Mouse (Mus musculus): ENCODE results near the gene Itgam. TPM values are rescaled to one million over a fixed set of nuclear protein-coding genes. Genes with fewer than 3 reads are reported as not detected.

Itgam gene
- total RNA-seq, 2 experiments from 2014 or later: 1.6 TPM

DNA sequence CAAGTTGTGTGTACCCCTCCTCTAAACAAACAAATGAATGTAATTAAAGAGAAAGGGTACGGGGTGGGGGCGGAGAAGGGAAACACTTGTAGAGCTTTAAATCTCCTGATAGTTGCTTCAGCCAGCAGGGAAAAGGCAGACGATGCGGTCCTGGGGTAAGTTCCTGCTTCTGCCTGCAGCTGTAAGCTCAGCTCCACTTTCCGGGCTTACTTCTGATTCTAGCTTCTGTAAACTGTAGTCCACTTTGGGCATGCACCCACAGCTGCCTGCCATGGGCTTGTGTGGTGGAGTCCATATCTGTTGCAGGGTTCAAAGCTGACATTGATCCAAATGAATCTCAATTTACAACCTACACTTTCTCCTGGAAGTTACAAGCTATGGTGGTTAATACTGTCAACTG lies 9.4 kb upstream of the Itgam start:
- intact Hi-C loops (cut with DNase I): no loop called here
- no peak for DNase-seq

DNA sequence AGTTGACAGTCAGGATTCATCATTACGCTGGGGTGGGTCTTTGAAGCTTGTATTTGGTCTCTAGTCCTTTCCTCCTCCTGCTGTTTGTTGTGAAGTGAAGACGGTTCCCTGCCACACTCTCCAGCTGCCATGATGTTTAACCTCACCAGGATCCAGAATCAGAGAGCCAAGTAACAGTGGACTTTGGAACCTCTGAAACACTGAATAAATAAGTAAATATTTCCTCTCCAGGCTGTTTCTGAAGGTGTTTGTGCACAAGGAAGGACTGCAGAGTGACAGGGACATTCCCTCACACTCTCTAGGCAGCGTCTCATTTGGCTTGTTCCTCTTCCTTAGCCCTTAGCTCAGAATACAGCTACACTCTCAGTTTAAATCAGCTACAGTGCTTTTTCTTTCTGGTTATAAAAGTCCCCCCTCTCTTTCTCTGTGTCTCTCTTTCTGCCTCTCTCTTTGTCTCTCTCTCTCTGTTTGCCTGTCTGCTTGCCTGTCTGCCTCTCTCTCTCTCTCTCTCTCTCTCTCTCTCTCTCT lies 5.5 kb upstream of the Itgam start:
- intact Hi-C loops (cut with DNase I): no loop called here
- DNase-seq: no peak

DNA sequence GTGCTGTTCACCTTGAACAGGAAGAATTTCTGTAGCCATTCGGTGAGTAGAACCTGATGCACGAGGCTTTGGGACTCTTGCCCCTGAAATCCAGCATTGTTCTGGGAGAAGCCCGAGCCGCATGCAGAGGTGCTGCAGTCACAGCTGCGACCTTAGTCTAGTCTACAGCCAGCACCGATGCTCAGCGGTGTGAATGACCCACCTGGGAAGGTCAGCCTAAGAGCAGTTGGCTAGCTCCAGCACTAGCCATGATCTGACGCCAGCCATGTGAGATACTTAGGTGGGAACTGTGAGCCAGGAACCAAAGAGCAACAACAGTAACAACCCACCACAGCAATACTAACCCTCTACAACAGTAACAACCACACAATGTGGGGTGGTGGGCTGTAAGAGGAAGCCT lies 4.6 kb upstream of the Itgam start:
- no peak for DNase-seq
- intact Hi-C loops (cut with DNase I): no loop called here

DNA sequence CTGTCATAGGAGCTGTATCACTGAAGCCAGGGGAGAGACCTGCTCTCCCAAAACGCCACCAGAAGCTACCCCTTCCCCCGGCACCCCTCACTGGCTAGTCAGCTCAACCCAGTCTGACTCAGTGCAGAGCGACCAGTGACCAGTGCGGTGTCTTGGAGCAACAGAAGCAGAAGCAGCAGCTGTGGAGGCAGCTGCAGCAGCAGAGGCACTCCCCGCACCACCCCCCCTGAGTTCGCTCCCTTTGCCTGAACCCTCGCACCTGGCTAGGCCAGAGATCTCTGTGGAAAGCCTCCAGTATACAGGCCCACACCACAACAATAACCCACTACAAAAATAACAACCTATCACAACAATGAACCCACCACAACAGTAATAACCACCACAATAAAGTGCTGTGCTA lies 3.9 kb upstream of the Itgam start:
- no peak for DNase-seq

DNA sequence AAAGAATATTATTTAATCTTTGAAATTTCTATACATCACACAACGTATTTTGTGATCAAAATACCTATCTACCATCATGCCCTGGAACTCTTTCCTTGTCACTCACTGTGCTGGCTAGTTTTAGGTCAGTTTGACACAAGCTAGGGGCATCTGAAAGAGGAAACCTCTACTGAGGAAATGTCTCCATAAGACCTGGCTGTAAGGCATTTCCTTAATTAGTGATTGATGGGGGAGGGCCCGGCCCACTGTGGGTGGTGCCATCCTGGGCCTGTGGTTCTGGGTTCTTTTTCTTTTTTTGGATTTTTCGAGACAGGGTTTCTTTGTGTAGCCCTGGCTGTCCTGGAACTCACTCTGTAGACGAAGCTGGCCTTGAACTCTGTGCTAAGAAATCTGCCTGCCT lies 3.3 kb upstream of the Itgam start:
- intact Hi-C loops (cut with DNase I): no loop called here
- no peak for DNase-seq

More for the DNA sequence above, 3.9 kb upstream of the Itgam start:
- intact Hi-C loops (cut with DNase I): no loop called here

DNA sequence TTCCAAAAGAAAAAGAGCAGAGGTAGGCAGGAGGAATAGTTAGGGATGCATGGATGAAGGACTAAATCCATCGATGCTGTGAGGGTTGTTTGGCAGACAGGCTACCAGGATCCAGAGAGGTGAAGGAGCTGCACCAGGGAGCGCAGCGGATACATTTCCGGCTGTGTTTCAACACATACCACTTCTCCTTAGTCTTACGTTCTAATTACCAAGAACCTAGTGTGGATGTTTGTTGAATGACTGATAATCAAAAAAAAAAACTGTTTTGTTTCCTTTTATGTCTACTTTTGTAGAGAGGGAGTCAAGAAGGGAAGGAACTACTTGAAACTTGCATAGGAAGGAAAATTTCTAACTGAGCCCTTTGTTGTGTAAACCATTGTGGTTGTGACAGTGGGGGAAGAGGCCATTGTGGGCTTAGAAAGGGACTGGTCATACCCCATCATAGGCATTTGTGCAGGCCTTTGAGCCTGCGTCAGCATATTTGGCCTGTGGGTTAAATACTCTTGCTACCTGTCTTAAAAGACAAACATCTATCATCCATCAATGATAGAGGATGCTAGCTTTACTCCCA lies 856 bp downstream of the Itgam start:
- intact Hi-C loops (cut with DNase I): no loop called here
- no peak for DNase-seq

DNA sequence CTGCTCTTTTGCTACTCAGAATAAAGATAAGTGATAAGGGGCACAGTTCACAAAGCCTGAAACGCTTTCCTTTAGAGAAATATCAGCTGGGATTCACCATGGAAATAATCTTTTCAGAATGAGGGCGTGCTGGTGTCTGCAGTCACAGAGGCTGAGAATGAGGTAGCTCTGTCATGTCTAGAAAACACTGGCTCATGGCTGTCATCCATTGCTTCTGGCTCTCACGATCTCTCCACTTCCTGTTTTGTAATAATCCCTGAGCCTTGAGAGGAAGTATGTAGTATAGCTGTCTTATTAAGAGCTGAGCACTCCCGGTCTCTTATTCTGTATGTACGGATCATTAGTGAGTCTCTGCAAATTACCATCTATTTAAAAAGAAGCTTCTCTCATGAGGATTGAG lies 3.1 kb downstream of the Itgam start:
- intact Hi-C loops (cut with DNase I): no loop called here

DNA sequence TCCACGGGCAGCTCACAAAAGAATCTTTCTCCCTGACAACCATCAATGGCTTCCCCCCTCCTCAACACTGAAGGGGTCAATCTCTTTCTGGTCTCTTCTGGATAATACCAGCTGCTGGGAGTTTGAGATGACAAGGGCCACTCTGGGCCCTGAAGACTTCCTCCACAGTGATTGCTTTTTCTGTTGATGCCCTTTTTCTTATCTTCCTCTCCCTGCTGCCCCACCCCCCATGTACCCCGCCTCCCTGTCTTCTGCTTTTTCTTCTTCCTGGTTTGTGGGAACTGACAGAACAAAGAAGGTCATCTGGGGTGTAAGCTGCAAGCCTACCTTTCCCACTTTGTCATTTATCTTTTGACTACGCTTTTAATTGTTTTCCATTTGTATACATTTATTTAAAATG lies 5.4 kb downstream of the Itgam start:
- intact Hi-C loops (cut with DNase I): no loop called here
- no peak for DNase-seq

More for the DNA sequence above, 3.1 kb downstream of the Itgam start:
- DNase-seq: no peak

DNA sequence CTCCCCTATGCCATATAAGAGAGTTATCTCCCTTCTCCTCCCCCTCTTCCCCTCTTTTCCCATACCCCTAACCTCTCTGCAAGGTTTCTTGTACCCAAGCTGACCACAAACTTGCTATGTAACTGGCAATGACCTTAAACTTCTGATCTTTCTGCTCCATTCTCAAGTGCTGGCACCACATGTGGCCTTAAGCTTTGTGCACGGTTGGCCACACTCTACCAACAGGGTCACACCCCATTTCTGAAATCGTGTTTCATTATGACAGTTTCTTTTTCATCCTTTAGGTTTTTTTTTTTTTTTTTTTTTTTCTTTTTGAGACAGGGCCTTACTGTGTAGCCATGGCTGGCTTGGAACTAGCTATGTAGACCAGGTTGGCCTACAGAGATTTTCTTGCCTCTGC lies 7.4 kb downstream of the Itgam start:
- DNase-seq: no peak
- intact Hi-C loops (cut with DNase I): no loop called here

DNA sequence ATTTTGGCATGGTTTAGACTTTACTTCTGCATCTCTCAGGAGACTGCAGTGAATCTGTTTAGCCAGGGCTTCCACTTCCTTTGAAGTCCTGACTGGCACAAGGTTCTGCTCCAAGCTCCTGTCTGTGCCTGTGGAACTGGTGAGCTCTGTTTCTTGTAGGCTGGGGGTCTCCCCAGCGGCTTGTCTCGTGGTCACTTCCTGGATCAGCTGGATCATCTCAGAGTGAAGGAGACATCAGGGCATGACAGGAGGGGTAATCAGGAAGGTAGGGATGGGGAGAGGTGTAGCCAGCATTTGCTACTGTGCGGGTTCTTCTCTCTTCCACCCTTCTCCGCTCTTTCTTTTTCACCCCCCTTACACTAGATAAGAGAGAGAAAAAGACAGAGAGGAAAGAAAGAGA lies 9.4 kb downstream of the Itgam start:
- no peak for DNase-seq
- intact Hi-C loops (cut with DNase I): no loop called here

DNA sequence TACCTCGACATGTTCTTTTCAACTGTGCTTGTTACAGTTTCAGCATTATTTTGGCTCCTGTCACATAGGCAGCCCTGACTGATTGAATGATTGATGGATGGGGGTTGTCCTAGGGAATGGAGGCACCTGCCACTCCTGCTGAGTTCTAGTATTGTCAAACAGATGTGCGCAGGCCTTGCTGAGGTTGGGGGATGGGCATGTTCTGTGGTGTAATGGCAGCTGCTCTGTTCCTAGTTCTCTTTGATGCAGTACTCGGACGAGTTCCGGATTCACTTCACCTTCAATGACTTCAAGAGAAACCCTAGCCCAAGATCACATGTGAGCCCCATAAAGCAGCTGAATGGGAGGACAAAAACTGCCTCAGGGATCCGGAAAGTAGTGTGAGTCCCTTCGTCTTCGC lies 17.6 kb downstream of the Itgam start:
- intact Hi-C loops (cut with DNase I): no loop called here
- DNase-seq: no peak

DNA sequence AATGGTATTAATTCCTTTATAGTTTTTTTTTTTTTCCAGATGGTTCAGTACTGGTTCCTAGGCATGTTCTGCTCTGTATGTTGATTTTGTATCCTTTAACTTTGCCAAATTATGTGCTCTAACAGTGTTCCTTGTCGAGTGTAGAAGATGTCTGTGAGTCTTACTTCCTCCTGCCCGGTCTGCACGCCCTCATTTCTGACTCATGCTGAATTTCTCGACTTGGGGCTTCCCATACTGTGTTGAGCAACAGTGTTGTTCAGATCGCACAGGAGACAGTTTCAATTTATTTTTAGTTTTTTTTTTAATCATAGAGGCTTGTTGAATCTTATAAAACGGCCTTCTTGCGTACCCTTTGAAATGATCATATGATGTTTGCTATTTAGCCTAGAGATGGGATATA lies 26.7 kb downstream of the Itgam start:
- intact Hi-C loops (cut with DNase I): no loop called here
- DNase-seq: no peak

DNA sequence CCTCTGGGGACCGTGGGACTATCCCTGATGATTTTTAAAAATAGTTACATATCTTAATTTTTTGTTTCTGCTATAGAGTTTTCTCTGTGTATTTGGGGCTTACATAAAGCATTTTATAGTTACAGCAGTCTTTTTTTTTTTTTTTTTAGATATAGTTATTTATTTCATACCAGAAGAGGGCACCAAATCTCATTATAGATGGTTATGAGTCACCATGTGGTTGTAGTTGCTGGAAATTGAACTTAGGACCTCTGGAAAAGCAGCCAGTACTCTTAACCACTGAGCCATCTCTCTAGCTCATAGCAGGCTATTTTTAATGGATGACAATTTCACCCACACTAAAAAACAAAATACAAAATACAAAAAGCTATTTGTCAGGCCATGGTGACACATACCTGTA lies 35.7 kb downstream of the Itgam start:
- intact Hi-C loops (cut with DNase I): no loop called here
- no peak for DNase-seq

DNA sequence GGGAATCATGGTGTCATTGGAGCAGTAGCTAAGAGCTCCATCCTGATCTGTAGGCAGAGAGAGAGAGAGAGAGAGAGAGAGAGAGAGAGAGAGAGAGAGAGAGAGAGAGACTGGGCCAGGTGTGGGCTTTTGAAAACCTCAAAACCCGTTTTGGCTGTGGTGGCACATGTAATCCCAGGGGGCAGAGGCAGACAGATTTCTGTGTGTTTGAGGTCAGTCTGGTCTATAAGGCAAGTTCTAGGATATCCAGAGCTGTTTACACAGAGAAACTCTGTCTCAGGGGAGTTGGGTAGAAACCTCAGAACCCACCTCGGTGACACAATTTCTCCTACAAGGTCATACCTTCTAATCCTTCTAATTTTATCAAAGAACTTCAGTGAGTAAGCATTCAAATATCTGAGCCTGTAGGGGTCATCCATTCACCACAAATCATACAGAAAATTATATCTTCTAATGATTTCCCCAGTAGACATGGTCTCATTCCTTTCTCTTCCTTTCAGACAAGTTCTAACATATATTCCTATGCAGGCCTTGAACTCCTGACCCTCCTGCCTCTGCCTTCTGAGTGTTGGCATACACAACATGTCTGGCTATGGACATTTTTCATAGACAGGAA lies 38.4 kb downstream of the Itgam start:
- no peak for DNase-seq
- intact Hi-C loops (cut with DNase I): loop anchor here (2.0 kb wide), 1 partner anchor 108 kb away; no protein-coding TSS in a partner anchor

DNA sequence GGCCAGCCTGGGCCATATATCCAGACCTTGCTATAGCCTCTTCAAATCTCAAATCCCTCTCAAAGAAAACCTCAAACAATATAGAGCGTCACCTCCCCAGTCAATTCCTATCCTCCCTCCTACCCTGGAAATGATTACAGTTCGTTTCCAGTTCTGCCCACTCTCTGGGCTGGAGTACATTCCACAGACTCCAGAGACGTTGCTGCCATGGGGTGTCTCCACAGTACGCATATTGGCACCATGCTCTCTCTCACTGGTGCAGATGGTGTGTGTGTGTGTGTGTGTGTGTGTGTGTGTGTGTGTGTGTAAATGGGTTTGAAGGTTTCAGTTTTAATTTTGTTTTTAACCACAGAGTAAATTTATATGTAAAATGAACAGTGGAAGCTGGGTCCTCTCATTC lies 42.8 kb downstream of the Itgam start:
- intact Hi-C loops (cut with DNase I): no loop called here
- no peak for DNase-seq

DNA sequence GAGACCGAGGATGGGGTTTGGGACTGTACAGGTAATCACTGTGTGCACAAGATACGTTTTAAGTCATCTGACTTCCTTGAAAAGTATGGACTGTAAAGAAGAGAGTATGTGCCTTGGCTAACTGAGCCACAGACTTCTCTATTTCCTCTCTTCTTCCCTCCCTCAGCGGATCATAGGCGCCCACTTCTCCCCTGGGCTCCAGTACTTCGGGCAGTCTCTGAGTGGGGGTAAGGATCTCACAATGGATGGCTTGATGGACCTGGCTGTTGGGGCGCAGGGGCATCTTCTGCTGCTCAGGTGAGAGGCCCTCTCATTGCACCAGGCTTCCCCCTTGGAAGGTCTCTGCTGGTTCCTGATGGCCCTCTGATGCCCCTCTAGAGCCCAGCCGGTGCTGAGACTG lies 45.0 kb downstream of the Itgam start:
- DNase-seq: no peak
- intact Hi-C loops (cut with DNase I): no loop called here

DNA sequence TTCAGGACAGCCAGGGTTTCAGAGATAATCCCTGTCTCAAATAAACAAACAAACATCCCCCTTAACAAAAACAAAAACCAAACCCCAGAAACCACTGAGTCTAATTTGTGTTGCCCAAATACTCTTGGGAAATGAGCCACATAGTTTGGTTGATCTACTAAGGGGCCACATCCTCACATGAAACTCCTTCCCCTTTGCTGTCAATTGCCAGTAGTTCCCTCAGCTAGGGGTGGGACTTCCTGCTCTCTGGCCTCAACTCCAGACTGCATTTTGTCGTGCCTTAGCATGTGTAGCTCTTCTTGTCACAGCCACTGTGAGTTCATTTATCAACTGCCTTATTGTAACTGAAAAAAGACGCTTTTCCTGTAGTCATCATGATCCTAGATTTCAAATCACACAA lies 47.9 kb downstream of the Itgam start:
- intact Hi-C loops (cut with DNase I): no loop called here
- DNase-seq: no peak

DNA sequence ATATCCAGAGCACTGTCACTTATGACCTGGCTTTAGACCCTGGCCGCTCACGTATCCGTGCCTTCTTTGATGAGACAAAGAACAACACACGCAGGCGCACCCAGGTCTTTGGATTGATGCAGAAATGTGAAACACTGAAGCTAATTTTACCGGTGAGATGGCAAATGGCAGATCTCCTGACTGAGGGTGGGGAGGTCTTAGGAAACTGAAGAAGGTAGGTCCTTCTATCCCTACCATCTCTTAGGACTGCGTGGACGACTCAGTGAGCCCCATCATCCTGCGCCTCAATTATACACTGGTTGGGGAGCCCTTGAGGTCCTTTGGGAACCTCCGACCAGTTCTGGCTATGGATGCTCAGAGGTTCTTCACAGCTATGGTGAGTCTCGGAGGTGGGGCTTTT lies 49.7 kb downstream of the Itgam start:
- intact Hi-C loops (cut with DNase I): no loop called here
- no peak for DNase-seq

DNA sequence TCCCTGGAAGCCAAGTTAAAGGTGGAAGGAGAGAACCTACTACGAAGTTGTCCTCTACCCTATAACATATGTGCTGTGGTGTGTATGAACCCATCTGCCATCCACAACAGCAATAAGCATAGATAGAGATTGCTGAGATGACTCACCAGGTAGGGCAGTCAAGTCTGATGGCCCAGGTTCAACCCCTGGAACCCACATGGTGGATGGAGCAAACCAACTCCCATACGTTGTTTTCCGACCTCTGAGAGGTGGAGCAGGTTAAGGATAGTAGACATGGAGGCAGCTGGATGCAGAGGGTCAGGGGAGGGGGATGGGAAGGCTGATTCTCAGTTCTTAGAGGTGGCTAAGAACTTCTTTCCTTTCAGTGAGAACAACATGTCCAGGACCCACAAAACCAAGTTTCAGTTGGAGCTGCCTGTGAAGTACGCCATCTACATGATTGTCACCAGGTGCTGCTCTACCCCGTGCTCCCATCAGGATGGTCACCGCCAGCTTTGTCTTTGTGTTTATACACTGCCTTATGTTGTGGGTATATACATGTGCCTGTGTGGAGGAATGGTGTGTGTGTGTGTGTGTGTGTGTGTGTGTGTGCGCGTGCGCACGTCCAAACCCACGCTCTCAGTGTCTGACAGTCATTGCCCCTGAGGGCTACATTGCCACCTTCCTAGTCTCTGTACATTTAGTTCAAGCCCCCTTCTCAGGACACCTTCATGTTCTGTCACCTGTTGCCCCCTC lies 52.1 kb downstream of the Itgam start:
- DNase-seq: no peak

DNA sequence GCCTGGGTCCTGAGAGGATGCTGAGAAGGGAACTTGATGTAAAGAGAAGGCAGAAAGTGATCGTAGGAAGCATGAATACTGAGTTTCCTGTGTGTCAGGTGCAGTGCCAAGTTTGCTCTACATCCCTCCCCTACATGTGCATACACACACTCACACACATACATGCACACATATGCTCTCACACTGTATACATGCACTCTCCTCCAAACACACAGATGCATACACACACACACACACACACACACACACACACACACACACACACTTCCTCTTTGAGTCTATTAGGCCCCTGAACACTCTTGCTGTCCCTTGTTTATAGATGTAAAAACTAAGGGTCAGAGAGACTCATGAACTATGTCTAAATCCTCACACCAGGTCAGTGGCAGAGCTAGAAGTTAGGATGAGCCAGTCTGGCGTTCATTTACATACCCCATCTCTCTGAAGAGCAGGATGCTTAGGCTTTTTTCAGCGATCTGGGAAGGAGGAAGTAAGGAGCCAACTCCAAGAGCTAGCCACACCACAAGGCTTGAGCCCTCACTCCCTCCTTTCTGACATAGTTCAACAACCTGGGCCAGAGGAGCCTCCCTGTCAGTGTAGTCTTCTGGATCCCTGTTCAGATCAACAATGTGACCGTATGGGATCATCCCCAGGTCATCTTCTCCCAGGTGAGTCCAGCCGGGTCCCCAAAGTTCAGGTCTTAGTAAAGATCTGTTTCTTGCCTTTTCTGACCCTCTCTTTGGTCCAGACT lies 52.9 kb downstream of the Itgam start:
- no peak for DNase-seq
- intact Hi-C loops (cut with DNase I): no loop called here

More for the DNA sequence above, 52.1 kb downstream of the Itgam start:
- intact Hi-C loops (cut with DNase I): no loop called here

DNA sequence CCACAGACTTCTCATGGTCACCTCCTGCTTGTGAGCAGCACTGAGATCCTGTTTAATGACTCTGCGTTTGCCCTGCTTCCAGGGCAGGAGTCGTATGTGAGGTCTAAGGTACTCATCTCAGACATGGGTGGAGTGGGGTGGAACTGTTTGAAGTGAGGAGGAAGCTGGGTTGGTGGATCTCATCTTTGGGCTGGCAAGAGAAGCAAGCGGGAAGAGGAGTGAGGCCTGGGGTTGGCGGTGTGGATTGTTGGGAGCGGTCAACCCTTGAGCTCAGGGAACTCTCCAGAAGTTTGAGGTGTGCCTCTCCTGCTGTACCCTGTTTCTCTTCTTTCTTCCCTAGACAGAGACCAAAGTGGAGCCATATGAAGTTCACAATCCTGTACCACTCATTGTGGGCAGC lies 54.0 kb downstream of the Itgam start:
- intact Hi-C loops (cut with DNase I): no loop called here
- no peak for DNase-seq
